Mouse (Mus musculus) CH12F3 (cell line): ENCODE measurements around the gene Vps53.

Experiments
- in situ Hi-C: fragments of 300-500 bp; cut with MboI; formaldehyde crosslinking; loops from 2 replicates; pipeline ENCODE4 v1.14.3; 2020; ENCODE audit warnings: low sequenced_read_pairs

Gene Vps53

DNA sequence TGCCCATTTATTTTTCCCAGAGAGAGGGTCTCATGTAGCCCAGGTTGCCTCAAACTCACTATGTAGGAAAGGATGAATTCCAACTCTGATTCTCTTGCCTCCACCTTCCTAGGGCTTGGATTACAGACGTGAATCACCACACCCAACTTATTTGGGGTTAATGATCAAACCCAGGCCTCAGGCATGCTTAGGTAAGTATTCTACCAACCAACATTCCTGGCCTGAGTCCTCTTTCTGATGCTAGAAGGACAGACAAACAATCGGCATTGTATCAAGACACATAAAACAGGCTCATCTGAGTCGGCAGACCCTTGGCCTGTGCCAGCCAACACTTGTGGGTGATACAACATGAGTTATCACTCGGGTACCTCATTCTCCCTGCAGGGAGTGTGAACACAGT, 58.4 kb downstream of the Vps53 start:
- in situ Hi-C loops = no loop called here

DNA sequence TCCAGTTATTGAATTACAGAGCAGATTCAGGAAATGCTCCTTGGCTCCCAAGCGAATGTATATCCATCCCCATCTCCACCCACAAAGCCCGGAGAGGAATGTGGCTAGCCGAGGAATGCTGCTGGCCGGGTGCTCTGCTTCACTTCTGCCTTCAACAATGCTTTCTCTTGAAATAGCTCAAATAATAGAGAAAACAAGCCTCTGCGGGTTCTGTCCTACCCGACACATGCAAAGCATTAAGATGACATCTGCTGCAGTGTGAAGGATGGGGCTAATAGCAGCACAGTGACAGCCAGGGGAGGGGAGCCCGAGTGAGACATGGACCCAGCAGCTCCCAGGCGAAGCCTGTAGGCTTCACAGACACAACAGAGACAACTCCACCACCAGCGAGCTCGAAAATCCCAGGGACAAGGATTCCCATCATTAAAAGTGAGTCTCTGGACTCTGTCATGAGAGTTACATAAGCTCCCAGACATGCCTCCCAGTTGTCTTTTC, 59.0 kb downstream of the Vps53 start:
- in situ Hi-C loops = no loop called here

DNA sequence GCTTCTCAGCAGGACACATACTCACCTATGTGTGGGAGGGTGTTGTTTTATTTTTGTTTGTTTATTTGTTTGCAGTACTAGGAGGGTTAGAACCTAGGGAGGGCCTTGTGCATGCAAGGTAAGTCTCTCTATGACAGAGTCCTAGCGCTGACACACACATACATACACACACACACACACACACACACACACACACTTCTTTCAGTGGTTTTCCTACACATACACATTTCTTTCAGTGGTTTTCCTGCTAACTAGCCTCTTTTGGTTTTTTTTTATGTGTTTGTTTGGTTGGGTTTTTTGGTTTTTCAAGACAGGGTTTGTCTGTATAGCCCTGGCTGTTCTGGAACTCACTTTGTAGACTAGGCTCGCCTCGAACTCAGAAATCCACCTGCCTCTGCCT, 69.0 kb downstream of the Vps53 start:
- in situ Hi-C loops = no loop called here

DNA sequence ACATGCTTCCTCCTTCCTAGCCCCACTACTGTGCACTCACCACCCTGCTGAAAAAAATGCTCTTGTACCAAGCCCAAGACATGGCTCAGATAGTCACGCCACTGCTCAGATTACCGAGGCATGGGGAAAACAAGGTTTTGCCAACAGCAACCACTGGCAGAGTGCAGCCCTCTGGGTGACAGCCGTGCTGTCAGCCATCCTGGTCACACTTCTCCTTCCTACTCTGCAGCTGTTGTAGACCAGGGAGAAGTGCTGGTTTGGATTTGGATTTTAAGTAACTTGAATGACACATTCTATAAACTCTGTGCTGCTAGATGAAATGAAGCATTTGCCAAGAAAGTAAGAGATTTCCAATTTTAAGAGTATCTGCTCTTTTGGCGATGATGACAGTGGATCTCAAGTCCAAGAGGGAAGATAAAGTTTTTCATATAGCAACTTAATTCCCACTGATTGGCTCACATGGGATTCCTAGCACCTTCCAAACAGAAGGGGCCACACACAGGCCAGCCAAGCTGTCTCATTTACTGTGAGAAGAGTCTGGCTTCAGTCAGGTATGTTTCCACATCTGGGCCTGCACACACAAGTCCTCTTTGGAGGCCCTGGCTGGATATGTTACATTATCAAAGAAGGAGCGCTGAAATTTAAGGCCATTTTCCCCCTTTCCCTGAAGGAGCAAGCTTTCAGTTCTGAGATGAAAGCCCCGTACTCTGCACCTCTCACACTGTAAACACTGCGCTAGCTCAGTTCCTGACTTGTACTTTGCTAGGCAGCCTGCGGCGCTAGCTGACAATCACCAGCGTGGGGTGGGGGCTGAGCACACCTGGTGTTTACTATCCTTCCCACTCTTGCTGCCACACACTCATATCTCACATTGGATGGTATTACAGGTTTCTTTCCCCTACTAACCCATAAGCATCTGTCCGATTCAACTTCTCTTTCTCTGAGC, 72.6 kb downstream of the Vps53 start:
- in situ Hi-C loops = no loop called here

DNA sequence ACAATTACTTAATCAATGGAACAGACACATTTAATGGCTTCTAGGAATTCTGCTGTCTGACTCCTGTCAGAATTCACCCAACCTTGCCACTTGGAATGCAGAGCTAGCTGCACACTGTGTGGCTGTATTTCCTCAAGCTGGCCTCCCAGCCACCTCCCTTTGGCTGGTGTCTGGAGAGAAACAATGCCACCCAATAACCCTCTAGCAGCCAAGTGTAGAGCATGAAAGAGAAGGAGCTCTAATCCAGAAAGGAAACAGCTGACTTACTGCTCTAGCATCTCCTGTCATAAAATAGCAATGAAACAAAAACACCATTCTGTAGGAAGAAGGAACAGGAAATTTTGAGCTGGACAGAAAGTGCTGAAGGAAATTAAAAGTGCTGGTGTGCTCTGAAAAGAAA, 78.3 kb downstream of the Vps53 start:
- in situ Hi-C loops = no loop called here

DNA sequence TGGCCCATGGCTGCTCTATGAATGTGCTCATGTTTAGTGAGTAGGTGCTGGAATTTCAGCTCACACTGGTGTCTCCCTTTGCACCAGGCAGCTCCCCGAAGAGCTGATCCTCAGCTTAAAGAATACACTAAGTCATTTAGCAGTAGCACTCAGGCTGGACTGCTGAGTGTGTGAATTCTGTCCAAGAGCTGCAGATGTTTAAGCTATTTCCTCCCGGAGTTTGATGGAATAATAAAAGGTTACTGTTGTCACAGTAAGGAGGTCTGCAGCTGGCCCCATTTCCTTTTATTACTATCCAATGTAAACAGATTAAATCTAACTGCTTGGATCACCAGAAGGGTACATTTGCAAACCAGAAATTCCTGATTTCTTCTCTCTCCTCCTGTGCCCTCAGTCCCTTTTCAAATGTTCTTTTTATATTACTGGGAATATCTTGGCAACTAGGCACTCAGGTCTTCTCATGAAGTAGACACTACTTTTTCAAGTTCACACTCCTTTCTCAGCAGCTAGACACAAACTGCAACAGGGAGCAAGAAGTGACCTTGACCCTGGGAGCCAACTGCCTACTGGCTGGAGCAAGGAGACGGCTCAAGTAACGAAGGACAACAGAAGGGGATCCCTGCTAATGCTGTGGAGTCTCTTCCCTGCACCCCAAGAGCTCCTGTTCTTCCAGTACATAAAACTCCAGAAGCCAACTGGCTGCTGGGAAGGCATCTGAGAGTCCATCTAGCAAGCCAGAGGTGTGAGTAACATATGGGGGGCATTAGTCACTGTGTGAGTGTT, 80.1 kb downstream of the Vps53 start:
- in situ Hi-C loops = no loop called here

DNA sequence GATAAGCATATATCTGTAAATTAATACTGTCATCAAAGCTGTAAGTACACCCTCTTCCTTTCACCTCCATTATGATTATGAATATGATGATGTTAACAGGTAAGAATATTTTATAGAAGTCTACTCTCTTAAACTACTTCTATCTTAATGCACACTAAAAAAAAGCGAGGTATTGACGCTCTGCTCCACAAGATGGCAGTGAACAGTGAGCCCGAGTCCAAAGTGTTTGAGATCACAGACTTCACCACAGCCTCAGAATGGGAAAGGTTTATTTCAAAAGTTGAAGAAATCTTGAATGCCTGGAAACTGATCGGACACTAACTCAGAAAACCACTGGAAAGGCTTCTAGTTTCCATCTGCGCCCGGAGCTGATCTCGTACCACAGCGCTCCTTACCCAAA, 85.8 kb downstream of the Vps53 start:
- in situ Hi-C loops = no loop called here

DNA sequence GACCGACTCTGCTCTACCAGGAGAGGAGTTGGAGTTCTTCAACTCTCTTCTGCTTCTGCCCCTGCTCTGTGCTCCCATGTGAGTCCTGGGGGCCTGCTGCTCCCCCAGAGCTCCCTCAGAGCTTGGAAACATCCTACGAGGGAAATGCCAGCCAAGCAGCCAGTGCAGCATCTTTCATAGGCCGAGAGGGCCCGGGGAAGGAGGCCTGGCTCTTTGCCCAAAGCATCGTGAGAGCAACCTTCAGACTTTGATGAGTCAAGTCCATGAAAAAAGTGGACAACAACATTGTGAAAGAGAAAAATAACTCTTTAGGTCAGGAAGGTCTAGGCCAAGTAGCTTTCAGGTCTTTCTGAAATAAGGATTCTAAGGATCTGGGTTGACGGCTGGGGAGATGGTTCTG, 89.7 kb downstream of the Vps53 start:
- in situ Hi-C loops = no loop called here

DNA sequence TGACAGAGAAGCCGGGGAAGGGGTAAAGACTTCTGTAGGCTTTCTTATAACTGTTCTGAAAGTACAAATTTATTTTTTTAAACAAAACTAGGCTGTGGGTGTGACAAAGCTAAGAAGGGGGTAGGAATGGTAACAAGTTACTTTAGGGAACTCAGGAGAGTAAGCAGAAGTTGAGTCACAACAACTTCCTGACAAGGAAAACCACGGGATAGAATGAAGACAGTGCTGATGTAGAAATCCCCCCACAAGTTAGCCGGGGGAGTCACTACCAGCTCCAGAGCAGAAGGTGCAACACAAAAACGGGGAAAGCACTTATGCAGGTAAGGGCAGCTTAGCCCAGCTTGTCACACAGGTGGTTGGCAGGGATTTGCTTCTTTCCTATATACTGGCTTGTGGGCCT, 90.9 kb downstream of the Vps53 start:
- in situ Hi-C loops = no loop called here

DNA sequence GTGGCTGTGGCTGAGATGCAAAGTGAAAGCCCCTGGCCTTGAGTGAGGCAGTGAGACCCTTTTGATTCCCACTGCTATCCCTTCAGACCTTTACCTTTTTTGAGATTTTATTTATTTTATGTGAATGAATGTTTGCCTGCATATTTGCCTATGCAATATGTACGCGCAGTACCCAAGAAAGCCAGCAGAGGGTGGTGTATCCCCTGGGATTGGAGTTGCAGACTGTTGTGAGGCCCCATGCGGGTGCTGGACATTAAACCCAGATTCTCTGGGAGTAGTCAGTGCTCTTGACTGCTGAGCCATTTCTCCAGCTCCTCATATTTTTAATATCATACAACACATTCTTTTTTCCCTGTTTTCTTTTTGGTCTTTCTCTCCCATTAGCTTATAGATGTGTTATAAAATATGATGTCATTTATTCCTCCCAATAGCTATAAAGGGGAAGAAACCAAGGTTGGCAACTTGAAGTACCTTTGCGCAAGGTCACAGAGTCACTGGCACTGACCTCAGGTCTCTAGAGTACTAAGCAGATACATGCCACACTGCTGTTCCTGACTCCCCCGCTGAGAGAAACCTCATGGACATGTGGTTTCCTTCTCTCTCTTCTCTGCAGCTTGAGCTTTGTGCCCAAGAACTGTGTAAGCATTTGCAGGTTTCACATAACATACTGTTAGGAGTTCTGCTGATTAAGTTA, 93.4 kb downstream of the Vps53 start:
- in situ Hi-C loops = no loop called here

DNA sequence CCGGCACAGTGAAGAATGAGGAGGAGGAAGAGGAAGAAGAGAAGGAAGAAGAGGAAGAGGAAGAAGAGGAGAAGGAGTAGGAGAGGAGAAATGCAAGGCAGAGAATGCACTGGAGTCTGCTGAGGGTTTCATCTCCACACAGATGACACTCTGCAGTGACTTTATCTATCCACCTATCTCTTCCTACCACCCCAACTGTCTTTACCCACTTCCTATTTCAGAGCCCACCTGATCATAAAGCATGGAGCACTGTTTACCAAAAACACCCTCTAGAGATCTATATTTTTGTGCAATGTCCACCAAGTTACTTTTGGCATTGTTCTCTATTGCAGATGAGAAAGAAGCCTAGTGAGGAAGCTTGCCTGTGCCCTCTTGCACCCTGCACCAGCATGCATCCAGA, 94.5 kb downstream of the Vps53 start:
- in situ Hi-C loops = no loop called here

DNA sequence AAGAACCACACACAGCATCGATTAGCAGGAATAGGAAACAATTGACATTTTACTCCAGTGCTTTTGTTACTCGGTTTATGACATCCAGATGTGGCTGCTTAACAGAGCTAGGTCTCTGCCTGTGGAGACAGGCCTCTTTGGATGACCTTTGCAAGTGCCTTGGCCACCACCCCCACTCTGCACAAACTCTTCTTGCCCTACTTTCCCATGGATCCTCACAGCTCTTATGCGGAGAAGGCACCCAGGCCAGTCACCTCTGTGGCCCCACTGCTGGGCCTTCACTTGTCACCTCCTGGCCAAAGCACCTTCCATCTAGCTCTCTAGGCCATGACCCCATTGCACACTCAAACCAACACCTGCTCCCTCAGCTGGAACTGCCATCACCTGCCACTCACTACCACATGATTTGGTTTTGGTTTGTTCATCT, 95.5 kb downstream of the Vps53 start:
- in situ Hi-C loops = no loop called here

DNA sequence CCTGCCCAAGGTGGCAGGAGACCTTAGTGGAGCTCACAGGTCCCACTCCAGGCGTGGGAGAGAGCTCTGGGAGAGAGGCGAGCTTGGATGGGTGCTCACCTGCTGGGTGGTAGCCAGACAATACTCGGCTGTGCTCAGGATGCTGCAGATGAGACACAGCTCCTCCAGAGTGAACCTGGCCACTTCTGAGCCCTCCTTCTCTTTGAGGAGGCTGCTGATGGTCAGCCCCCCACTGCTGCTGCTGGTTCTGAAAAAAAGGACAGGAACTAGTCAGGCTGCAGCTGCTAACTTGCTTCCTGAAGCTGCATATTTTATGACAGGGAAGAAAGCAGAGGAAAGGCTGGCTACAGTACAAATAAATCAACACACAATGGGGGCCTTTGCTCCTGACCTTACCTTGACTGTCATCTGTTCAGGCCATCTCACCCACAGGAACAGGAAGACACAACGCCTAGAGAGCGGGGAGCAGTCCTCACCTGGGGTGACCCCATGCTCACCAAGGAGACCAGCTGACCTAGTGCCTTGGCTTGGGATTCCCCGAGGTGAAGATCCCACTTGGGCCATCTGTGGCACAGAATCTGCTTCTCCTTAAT, 98.3 kb downstream of the Vps53 start:
- in situ Hi-C loops = no loop called here

DNA sequence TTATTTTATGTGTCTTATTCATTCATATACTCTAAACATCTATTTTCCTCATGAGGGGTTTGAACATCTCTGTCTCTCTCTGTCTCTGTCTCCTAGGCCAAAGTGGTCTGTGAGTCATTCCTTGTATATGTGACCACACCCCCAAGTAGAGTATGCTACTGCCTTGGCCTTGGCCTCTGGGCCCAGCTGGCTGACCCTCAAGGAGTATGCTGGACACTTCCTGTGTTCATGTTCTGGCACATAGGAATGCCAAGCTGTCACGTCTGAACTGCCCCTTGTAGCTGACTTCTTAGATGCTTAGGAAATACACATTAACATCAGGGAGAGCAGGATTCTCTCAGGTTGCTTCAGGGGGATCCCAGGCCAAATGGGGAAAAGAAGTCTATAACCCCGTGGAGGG, 99.2 kb downstream of the Vps53 start:
- in situ Hi-C loops = no loop called here

DNA sequence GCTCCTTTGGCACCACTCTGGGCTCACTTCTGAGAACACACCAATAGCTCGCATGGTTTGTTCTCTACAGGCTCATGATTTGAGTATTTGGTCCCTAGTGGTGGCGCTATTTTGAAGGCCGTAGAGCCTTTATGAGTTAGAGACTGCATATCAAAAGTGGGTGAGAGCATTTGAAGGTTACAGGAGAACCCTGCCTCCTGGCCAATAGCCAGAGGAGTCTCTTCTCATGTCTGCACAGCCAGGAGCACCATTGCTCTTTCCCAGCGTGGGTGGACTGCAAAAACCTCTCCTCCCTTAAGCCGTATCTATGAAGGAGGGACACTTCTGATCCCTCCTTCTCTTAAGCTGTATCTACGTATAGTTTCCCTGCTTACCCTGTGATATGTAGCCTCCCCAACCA, 102.1 kb downstream of the Vps53 start:
- in situ Hi-C loops = no loop called here

DNA sequence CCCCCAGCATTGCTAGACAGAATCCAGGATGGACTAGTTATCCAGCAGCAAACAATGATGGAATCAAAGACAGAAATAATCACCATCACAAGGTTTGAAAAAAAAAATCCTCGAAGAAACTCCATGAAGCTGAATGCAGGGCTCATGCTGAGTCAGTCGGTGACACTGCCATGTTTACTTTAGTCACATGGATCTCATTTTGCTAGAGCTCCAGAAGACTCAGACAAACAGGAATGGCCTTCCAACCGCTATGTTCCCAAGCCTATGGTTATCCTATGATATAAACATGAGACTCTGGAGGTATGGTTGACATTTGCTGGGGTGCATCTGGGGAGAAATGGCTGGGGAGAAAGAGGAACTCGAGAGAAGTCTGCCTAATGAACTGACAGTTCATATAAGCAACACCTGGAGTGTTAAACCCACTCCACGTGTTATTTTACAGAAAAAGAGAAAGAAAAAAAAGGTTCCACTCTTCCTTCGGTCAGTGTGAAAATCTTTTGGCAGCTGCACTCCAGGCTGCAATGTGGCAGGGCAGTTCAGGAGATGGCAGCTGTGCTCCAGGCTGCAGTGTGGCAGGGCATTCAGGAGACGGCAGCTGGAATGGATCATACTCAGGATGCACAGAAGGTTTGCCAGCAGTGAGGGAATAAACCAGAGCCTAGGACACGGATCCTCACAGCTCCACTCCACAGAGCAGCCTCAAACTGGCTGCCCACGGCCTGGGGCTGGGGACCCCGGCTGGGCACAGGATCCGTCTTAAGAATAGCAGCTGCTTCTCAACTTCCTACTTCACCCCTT, 105.0 kb downstream of the Vps53 start:
- in situ Hi-C loops = no loop called here

DNA sequence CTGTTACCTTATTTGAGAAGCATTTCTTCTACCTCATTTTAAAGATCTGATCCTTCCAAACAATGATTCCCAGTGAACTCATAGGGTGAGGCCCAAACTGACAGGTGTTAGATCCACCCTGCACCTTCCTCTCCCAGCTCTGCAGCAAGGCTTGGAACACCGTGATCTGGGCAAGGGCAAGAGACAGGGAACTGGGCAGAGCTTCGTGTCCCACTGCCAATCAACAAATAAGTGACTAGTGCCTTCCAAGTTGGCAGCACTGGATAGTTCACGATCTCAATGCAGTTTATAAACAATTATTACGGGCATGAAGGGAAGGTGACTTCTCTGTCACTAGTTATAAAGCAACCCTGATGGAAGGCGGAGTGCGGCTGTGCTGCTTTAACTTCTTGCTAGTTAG, 109.6 kb downstream of the Vps53 start:
- in situ Hi-C loops = no loop called here

DNA sequence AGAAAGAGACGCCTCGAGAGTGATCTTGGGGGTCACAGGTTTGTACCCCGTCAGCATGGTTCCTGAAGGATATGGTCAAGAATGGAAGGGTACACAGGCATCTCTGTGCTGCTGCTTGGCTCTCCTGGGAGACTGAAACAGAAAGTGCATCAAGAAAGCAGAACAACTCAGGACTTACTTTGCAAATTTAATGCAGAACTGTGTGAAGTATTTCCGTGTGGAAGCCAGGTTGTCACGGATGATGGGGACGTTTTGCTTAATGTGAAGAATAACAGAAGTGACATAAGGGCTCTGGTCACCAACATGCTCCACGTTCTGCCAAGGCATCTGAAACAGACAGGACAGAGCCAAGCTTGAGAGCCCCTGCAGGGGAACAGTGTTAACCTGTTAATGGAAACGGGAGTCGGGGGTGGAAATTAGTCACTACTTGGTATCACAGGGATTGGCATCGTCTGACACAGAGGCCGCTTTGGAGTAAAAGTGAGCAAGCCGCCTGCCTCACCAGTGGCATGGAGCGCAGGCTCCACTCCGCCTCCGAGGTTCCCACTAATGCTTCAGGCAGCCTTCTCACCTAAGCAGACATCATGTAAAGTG, 112.8 kb downstream of the Vps53 start:
- in situ Hi-C loops = no loop called here

DNA sequence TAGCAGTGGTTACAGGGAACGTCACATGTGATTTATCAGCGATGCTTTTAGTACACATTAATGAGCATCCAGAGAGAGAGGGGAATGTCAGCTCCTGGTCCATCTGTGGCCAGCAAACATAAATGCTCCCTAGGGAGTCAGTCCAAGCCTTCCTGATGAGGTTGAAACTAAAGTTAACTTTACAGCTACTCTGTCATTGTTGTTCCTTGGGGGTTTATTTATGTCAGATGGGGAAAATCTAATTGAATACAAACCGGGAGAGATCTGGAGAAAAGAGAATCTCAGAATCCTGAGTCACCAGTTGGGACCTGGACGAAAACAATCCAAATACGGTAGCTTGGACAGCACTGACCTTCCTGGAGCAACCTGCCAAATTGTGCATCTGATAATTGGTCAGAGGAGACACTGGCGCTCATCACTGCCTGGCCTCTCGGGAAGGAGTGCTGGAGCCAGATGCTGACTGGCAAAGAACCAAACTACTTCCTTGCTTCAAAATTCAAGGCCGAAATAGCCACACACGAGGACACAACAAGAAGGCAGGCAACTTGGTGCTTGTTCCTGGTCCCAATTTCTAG, 113.8 kb downstream of the Vps53 start:
- in situ Hi-C loops = no loop called here
